Mouse (Mus musculus): Measurements from ENCODE around the gene Nol9.

- TF ChIP-seq POLR2A (IDR thresholded peaks at IDR 0.05; ENCODE audit: low read depth, low read length) (no peak), CTCF (IDR thresholded peaks at IDR 0.05; ENCODE audit: borderline replicate concordance, insufficient read depth, low read length) (no peak)
These were observed 68.4 kb downstream of the Nol9 start for GRCm38 (mm10) chr4:152107493-152107892.

Data from embryonic fibroblast, embryonic 13.5 days (primary cell).